Mouse (Mus musculus) embryonic facial prominence, embryonic 11.5 days (tissue): ENCODE measurements at regions not wholly inside any gene's neighbourhood (a gene's known extent, or its start where the extent isn't known, plus 50 kb on each side); places are given as distances from the start of the nearest gene placed in this dataset.

Experiments used
- ATAC-seq: fragments of 200-750 bp; cut with Nextera tagmentation; replicated peaks from 2 replicates; pipeline ENCODE4 v1.8.0; 2017; ENCODE audit warnings: low read depth; ENCODE audit not compliant: insufficient number of reproducible peaks, low FRiP score, low TSS enrichment
- DNase-seq: peaks from one replicate; pipeline ENCODE4 v3.0.0-alpha.2; 2015; ENCODE audit warnings: low spot score
- H3K27ac ChIP-seq: fragments of 300-500 bp; sonication (generic); replicated peaks from 2 replicates; pipeline ENCODE4 v1.5.1; 2014; ENCODE audit warnings: mild to moderate bottlenecking, low read depth, low read length, control low read depth
- H3K27me3 ChIP-seq: fragments of 300-500 bp; sonication (generic); 2 replicates; pipeline ENCODE4 v1.6.1; 2014; ENCODE audit warnings: mild to moderate bottlenecking, low read length, moderate library complexity, mixed read lengths; ENCODE audit not compliant: control insufficient read depth, insufficient read depth
- H3K36me3 ChIP-seq: fragments of 300-500 bp; sonication (generic); replicated peaks from 2 replicates; pipeline ENCODE4 v1.6.1; 2014; ENCODE audit warnings: low read depth, mild to moderate bottlenecking, low read length, moderate library complexity, mixed read lengths; ENCODE audit not compliant: control insufficient read depth, insufficient read depth
- H3K4me1 ChIP-seq: fragments of 300-500 bp; sonication (generic); 2 replicates; pipeline ENCODE4 v1.6.1; 2014; ENCODE audit warnings: low read length, mixed read lengths; ENCODE audit not compliant: control insufficient read depth, insufficient read depth
- H3K4me2 ChIP-seq: fragments of 300-500 bp; sonication (generic); 2 replicates; pipeline ENCODE4 v1.6.1; 2014; ENCODE audit warnings: low read depth, mild to moderate bottlenecking, control low read depth, low read length, moderate library complexity
- H3K4me3 ChIP-seq: fragments of 300-500 bp; sonication (generic); 2 replicates; pipeline ENCODE4 v1.5.1; 2014; ENCODE audit warnings: low read depth, low read length, control low read depth
- H3K9ac ChIP-seq: fragments of 300-500 bp; sonication (generic); replicated peaks from 2 replicates; pipeline ENCODE4 v1.6.1; 2014; ENCODE audit warnings: mild to moderate bottlenecking, control low read depth, low read length
- H3K9me3 ChIP-seq: fragments of 300-500 bp; sonication (generic); replicated peaks from 2 replicates; pipeline ENCODE4 v1.6.1; 2016; ENCODE audit warnings: mild to moderate bottlenecking, low read length, inconsistent platforms, mixed read lengths; ENCODE audit not compliant: control insufficient read depth
- WGBS: fragments of 180-500 bp; shearing (Covaris S2); extraction: QIAGEN DNeasy Blood & Tissue Kit; methylation state at CpG from one replicate; pipeline ENCODE4 v1.1.7; 2014; 5-methylcytosine and 5-hydroxymethylcytosine counted together

- Histone ChIP-seq H3K27ac (no peak overlapping the region), H3K4me2 (no peak overlapping the region), H3K9me3 (no peaks in the 10 kb centered on the region), H3K36me3 (no peaks in the 10 kb centered on the region), H3K4me1 (no peaks in the 10 kb centered on the region), H3K4me3 (no peak overlapping the region), H3K9ac (no peak overlapping the region), H3K27me3 (no peaks in the 10 kb centered on the region)
- 82% methylated on average over 4 of the region's 4 CpGs for WGBS
- no peak for ATAC-seq
- no peak for DNase-seq
Observed at GRCm38 (mm10) chr10:91888537-91888936, 707.4 kb upstream of the Tmpo start.

GRCm38 (mm10) chr10:91883155-91883554 is 702.0 kb upstream of the Tmpo start:
- no peaks in the 10 kb centered on the region for H3K36me3 ChIP-seq
- no peak overlapping the region for H3K4me3 ChIP-seq
- H3K4me2 ChIP-seq: no peak overlapping the region
- H3K9me3 ChIP-seq: no peaks in the 10 kb centered on the region
- 64% methylated on average over 5 of the region's 5 CpGs for WGBS
- ATAC-seq: no peak
- peak; percentile 42 for DNase-seq
- H3K27ac ChIP-seq: no peak overlapping the region
- no peak overlapping the region for H3K9ac ChIP-seq
- H3K27me3 ChIP-seq: no peaks in the 10 kb centered on the region
- no peaks in the 10 kb centered on the region for H3K4me1 ChIP-seq

GRCm38 (mm10) chr10:91882481-91882880 is 701.4 kb upstream of the Tmpo start:
- Histone ChIP-seq H3K4me2 (no peak overlapping the region), H3K9me3 (no peaks in the 10 kb centered on the region), H3K27me3 (no peaks in the 10 kb centered on the region), H3K9ac (no peak overlapping the region), H3K4me1 (no peaks in the 10 kb centered on the region), H3K27ac (no peak overlapping the region), H3K4me3 (no peak overlapping the region), H3K36me3 (no peaks in the 10 kb centered on the region)
- 84% methylated on average over 4 of the region's 4 CpGs for WGBS
- ATAC-seq (no peak), DNase-seq (no peak)

- 27% methylated on average over 9 of the region's 9 CpGs for WGBS
- Histone ChIP-seq H3K9ac (no peak overlapping the region), H3K36me3 (no peaks in the 10 kb centered on the region), H3K4me2 (no peak overlapping the region), H3K9me3 (no peaks in the 10 kb centered on the region), H3K27ac (no peak overlapping the region), H3K27me3 (no peaks in the 10 kb centered on the region), H3K4me1 (no peaks in the 10 kb centered on the region), H3K4me3 (no peak overlapping the region)
- no peak for DNase-seq
- no peak for ATAC-seq
Observed at GRCm38 (mm10) chr10:91881521-91882228, 700.6 kb upstream of the Tmpo start.

- 89% methylated on average over 3 of the region's 3 CpGs for WGBS
- H3K9me3 ChIP-seq: no peaks in the 10 kb centered on the region
- ATAC-seq (no peak), DNase-seq (no peak)
- H3K4me2 ChIP-seq: no peak overlapping the region
- no peaks in the 10 kb centered on the region for H3K4me1 ChIP-seq
- H3K36me3 ChIP-seq: no peaks in the 10 kb centered on the region
- no peaks in the 10 kb centered on the region for H3K27me3 ChIP-seq
- no peak overlapping the region for H3K4me3 ChIP-seq
- no peak overlapping the region for H3K9ac ChIP-seq
- H3K27ac ChIP-seq: no peak overlapping the region
Observed at GRCm38 (mm10) chr10:91875450-91875849, 694.3 kb upstream of the Tmpo start.

GRCm38 (mm10) chr10:91871244-91871643 is 690.1 kb upstream of the Tmpo start:
- H3K4me3 ChIP-seq: no peak overlapping the region
- H3K9me3 ChIP-seq: no peaks in the 10 kb centered on the region
- 85% methylated on average over 4 of the region's 4 CpGs for WGBS
- no peak overlapping the region for H3K9ac ChIP-seq
- H3K36me3 ChIP-seq: no peaks in the 10 kb centered on the region
- H3K27me3 ChIP-seq: no peaks in the 10 kb centered on the region
- ATAC-seq (no peak), DNase-seq (no peak)
- no peak overlapping the region for H3K4me2 ChIP-seq
- no peak overlapping the region for H3K27ac ChIP-seq
- H3K4me1 ChIP-seq: no peaks in the 10 kb centered on the region

GRCm38 (mm10) chr10:91858711-91859595 is 677.8 kb upstream of the Tmpo start:
- DNase-seq (no peak), ATAC-seq (no peak)
- Histone ChIP-seq H3K27me3 (no peaks in the 10 kb centered on the region), H3K27ac (no peak overlapping the region), H3K36me3 (no peaks in the 10 kb centered on the region), H3K9me3 (no peaks in the 10 kb centered on the region), H3K4me2 (no peak overlapping the region), H3K4me3 (no peak overlapping the region), H3K4me1 (no peaks in the 10 kb centered on the region), H3K9ac (no peak overlapping the region)
- WGBS: 47% methylated on average over 6 of the region's 6 CpGs

- 10% methylated on average over 3 of the region's 3 CpGs for WGBS
- Histone ChIP-seq H3K27me3 (no peaks in the 10 kb centered on the region), H3K36me3 (no peaks in the 10 kb centered on the region), H3K9ac (no peak overlapping the region), H3K9me3 (no peaks in the 10 kb centered on the region), H3K27ac (no peak overlapping the region), H3K4me1 (no peaks in the 10 kb centered on the region), H3K4me3 (no peak overlapping the region), H3K4me2 (no peak overlapping the region)
- DNase-seq: no peak
- no peak for ATAC-seq
Observed at GRCm38 (mm10) chr10:91827074-91827473, 646.0 kb upstream of the Tmpo start.
